Mouse (Mus musculus) limb, embryonic 14.5 days (tissue): ENCODE measurements around the gene Itgb1bp1. TPM values are rescaled to one million over a fixed set of nuclear protein-coding genes. Genes with fewer than 3 reads are reported as not detected.

Experiments
- ATAC-seq: fragments of 200-750 bp; cut with Nextera tagmentation; 2 replicates; pipeline ENCODE4 v1.8.0; 2017; ENCODE audit warnings: low read depth, moderate number of reproducible peaks, moderate TSS enrichment; ENCODE audit not compliant: low FRiP score
- DNase-seq: peaks from one replicate; pipeline ENCODE4 v3.0.0-alpha.2; 2015; ENCODE audit warnings: low spot score
- H3K27ac ChIP-seq: fragments of 300-500 bp; sonication (generic); replicated peaks from 2 replicates; pipeline ENCODE4 v1.5.1; 2014; ENCODE audit warnings: low read depth, mild to moderate bottlenecking, low read length, moderate library complexity, mixed read lengths
- H3K27me3 ChIP-seq: fragments of 300-500 bp; sonication (generic); 2 replicates; pipeline ENCODE4 v1.6.1; 2014; ENCODE audit warnings: low read length, mixed read lengths; ENCODE audit not compliant: control insufficient read depth, insufficient read depth
- H3K36me3 ChIP-seq: fragments of 300-500 bp; sonication (generic); 2 replicates; pipeline ENCODE4 v1.6.1; 2014; ENCODE audit warnings: mild to moderate bottlenecking, low read length, moderate library complexity, mixed read lengths; ENCODE audit not compliant: control insufficient read depth, insufficient read depth
- H3K4me1 ChIP-seq: fragments of 300-500 bp; sonication (generic); 2 replicates; pipeline ENCODE4 v1.6.1; 2014; ENCODE audit warnings: antibody characterized with exemption, low read length, mixed read lengths; ENCODE audit not compliant: control insufficient read depth, insufficient read depth
- H3K4me2 ChIP-seq: fragments of 300-500 bp; sonication (generic); replicated peaks from 2 replicates; pipeline ENCODE4 v1.6.1; 2014; ENCODE audit warnings: low read depth, mild to moderate bottlenecking, low read length, moderate library complexity; ENCODE audit not compliant: severe bottlenecking
- H3K4me3 ChIP-seq: fragments of 300-500 bp; sonication (generic); replicated peaks from 2 replicates; pipeline ENCODE4 v1.5.1; 2014; ENCODE audit warnings: low read length
- H3K9ac ChIP-seq: fragments of 300-500 bp; sonication (generic); 2 replicates; pipeline ENCODE4 v1.6.1; 2014; ENCODE audit warnings: mild to moderate bottlenecking, low read depth, low read length, moderate library complexity; ENCODE audit not compliant: severe bottlenecking
- H3K9me3 ChIP-seq: fragments of 300-500 bp; sonication (generic); 2 replicates; pipeline ENCODE4 v1.6.1; 2016; ENCODE audit warnings: low read length; ENCODE audit not compliant: control insufficient read depth
- POLR2A ChIP-seq: fragments of 200-500 bp; IDR thresholded peaks from 2 replicates; pipeline ENCODE4 v1.8.0; 2012; ENCODE audit warnings: inconsistent platforms, mild to moderate bottlenecking, moderate library complexity, borderline replicate concordance; ENCODE audit not compliant: insufficient read depth, insufficient read length; ENCODE audit errors: extremely low read depth
- WGBS: fragments of 180-500 bp; shearing (Covaris S2); extraction: QIAGEN DNeasy Blood & Tissue Kit; methylation state at CpG from one replicate; pipeline ENCODE4 v1.1.7; 2014; 5-methylcytosine and 5-hydroxymethylcytosine counted together
- polyA plus RNA-seq, 2 experiments: library from polyadenylated mRNA; depleted of rRNA in 1 of 2; stranded (reverse) in 1 of 2; unstranded in 1 of 2; fragments of >200 nt; fragmentation: Nextera tagmentation in 1 of 2; extraction: Ambion mirVana in 1 of 2; gene quantifications; 2 replicates each; pipeline versions ENCODE4 v1.2.1 to v1.2.3; 2012 to 2014

Gene Itgb1bp1
- polyA plus RNA-seq, 2 experiments, result 27.4 to 62.6 TPM

- ATAC-seq (no peak), DNase-seq (no peak)
- H3K4me3 ChIP-seq, result no peak overlapping the region
- H3K4me2 ChIP-seq, result no peak overlapping the region
- H3K9me3 ChIP-seq, result no peaks in the 10 kb centered on the region
- H3K27ac ChIP-seq, result no peak overlapping the region
- peaks cover 77% of the 10 kb centered on the region for H3K36me3 ChIP-seq
- H3K27me3 ChIP-seq, result no peaks in the 10 kb centered on the region
- no peak for TF ChIP-seq POLR2A
- no peak overlapping the region for H3K9ac ChIP-seq
- whole genome bisulfite sequencing, result 91% methylated on average over 10 of the region's 10 CpGs
- H3K4me1 ChIP-seq, result no peaks in the 10 kb centered on the region
Observed at GRCm38 (mm10) chr12:21330961-21331576, 45.0 kb upstream of the Itgb1bp1 start.

DNA sequence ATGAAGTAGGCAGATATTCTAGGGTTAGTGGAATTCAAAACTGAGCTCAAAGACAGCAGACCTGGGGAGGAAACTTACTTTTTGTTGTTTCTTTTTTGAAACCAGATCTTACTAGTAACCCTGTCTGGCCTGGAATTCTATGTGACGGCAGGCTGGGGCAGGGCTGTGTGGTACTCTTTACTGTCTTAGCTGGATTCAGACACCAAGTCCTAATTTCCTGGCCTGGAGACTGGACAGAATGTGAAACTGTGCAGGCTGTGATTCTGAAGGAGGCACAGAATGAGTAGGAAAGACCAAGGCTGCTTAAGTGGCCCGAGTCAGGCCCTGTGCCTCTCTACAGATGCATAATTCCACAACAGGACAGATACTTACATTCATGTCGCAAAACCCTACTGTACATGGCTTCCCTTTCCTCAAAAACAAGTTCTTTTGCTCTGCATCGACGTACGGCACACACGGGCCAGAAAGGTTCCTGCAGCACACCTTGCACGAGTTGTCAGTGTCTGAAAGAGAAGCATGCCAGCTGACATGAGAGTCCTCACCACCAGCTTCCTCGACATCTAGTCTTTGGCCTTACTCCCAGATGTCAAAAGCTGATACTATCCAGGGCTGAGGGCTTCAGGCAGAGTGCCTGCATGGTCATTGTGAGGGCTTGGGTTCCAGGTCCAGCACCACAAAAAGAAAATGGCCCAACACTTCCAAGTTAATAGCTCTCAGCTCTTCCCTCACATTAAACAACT lies 43.7 kb upstream of the Itgb1bp1 start:
- no peak for ATAC-seq
- no peak overlapping the region for H3K27ac ChIP-seq
- TF ChIP-seq POLR2A, result no peak
- H3K4me2 ChIP-seq, result no peak overlapping the region
- H3K4me1 ChIP-seq, result no peaks in the 10 kb centered on the region
- peaks cover 76% of the 10 kb centered on the region for H3K36me3 ChIP-seq
- no peak for DNase-seq
- H3K9me3 ChIP-seq, result no peaks in the 10 kb centered on the region
- H3K9ac ChIP-seq, result no peak overlapping the region
- WGBS, result 91% methylated on average over 9 of the region's 9 CpGs
- no peaks in the 10 kb centered on the region for H3K27me3 ChIP-seq
- H3K4me3 ChIP-seq, result no peak overlapping the region

- peaks cover 80% of the 10 kb centered on the region for H3K36me3 ChIP-seq
- no peak overlapping the region for H3K4me3 ChIP-seq
- no peak for DNase-seq
- H3K27me3 ChIP-seq, result no peaks in the 10 kb centered on the region
- no peak overlapping the region for H3K9ac ChIP-seq
- ATAC-seq, result no peak
- H3K27ac ChIP-seq, result no peak overlapping the region
- H3K9me3 ChIP-seq, result no peaks in the 10 kb centered on the region
- no peak for TF ChIP-seq POLR2A
- WGBS, result 80% methylated on average over 3 of the region's 3 CpGs
- no peaks in the 10 kb centered on the region for H3K4me1 ChIP-seq
- H3K4me2 ChIP-seq, result no peak overlapping the region
Observed at GRCm38 (mm10) chr12:21326325-21326724, 40.2 kb upstream of the Itgb1bp1 start.

GRCm38 (mm10) chr12:21325266-21325665 lies 39.2 kb upstream of the Itgb1bp1 start:
- Histone ChIP-seq H3K27ac (no peak overlapping the region), H3K9me3 (no peaks in the 10 kb centered on the region), H3K4me3 (no peak overlapping the region), H3K9ac (no peak overlapping the region), H3K4me1 (no peaks in the 10 kb centered on the region), H3K27me3 (no peaks in the 10 kb centered on the region), H3K36me3 (peaks cover 82% of the 10 kb centered on the region), H3K4me2 (no peak overlapping the region)
- no peak for DNase-seq
- ATAC-seq, result no peak
- TF ChIP-seq POLR2A, result no peak
- 87% methylated on average over 8 of the region's 8 CpGs for WGBS

DNA sequence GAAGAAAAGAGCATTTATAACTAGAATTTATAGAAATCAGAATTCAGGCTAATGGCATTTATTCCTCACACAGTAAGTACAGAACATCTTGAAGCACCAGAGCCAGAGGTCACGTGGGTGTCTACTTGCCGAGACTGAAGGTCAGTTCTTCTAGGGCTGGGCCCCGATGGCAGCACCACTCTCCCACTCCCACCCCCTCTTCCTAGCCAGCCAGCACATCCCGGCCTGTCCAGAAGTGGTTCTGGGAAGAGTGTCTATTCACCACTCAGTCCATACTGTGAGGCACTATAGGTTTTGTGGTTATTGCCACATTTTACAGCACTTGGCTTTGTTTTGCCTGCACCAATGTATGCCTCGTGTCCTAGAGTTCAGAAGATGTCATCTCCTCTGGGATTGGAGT lies 38.0 kb upstream of the Itgb1bp1 start:
- TF ChIP-seq POLR2A, result no peak
- whole genome bisulfite sequencing, result 78% methylated on average over 5 of the region's 5 CpGs
- no peak for ATAC-seq
- Histone ChIP-seq H3K4me1 (no peaks in the 10 kb centered on the region), H3K36me3 (peaks cover 80% of the 10 kb centered on the region), H3K4me3 (no peak overlapping the region), H3K4me2 (no peak overlapping the region), H3K9ac (no peak overlapping the region), H3K9me3 (no peaks in the 10 kb centered on the region), H3K27me3 (no peaks in the 10 kb centered on the region), H3K27ac (no peak overlapping the region)
- DNase-seq, result no peak
